In the genomic region with DNA sequence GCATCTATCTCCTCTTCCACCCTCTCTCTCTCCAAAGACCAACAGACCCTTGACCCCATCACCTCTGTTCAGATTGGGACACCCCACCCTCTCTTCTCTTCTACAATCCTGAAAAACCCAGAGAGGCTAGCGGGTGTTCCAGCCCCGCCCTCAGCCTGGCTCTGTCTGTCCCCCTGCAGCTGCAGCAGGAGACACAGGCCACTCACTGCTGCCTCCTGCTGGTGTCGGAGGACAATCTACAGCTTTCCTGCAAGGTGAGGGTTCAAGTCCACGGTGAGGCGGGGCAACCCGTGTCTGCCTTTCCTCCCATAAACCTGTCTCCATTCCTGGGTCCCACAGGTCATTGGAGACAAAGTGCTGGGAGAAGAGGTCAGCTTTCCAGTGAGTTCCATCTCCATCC, we compare ENCODE assay signal across 12 mouse cellular contexts.
DNase-seq lines count a peak whose midpoint lies in the region; TF ChIP-seq lines count a peak whose summit lies in the region.
"Had no signal": no experiment of that assay in that cellular context is flagged by ENCODE, and none has a peak within 500 bp of the region (broad histone marks: within the 10 kb centered on the region; RNA-seq: fewer than 3 reads in every experiment).

No protein-coding gene starts in this region.

- H3K4me1 ChIP-seq in cortical plate, adult 2 months (ENCODE audit: control insufficient read depth, insufficient read depth, low read length): peaks cover 16% of the 10 kb centered on the region

- H3ac ChIP-seq in C2C12 (ENCODE audit: control insufficient read depth, insufficient read length, low read depth): no peak overlapping the region

- H3K4me3 ChIP-seq in left cerebral cortex, adult 2 months: no peak overlapping the region
- H3K4me3 ChIP-seq in C2C12 (ENCODE audit: insufficient read depth, poor library complexity, severe bottlenecking): no peak overlapping the region
- no peak overlapping the region for H3K4me3 ChIP-seq in cortical plate, adult 2 months (ENCODE audit: insufficient read depth, low read length)
- H3K4me3 ChIP-seq: hindbrain, embryonic 10.5 days; liver, embryonic 15.5 days had no signal

- H3K79me2 ChIP-seq in C2C12 (ENCODE audit: control insufficient read depth, insufficient read depth): no peaks in the 10 kb centered on the region

- no peak overlapping the region for H3K27ac ChIP-seq in left cerebral cortex, adult 2 months
- no peak overlapping the region for H3K27ac ChIP-seq in cortical plate, adult 2 months (ENCODE audit: insufficient read depth, low read length)
- H3K27ac ChIP-seq: hindbrain, embryonic 10.5 days; liver, embryonic 15.5 days had no signal

- intact Hi-C loops in left cerebral cortex, adult 2 months (cut with DNase I): no loop called here
- intact Hi-C loops in left cerebral cortex, postnatal 36 days (cut with DNase I): no loop called here

- no peak for TF ChIP-seq POLR2A in cortical plate, adult 2 months (IDR thresholded peaks at IDR 0.05; ENCODE audit: extremely low read depth, insufficient read depth, low read length)

- H3K27me3 ChIP-seq in C2C12 (ENCODE audit: control insufficient read depth, insufficient read depth, insufficient read length): peaks cover 21% of the 10 kb centered on the region

- H3K36me3 ChIP-seq in C2C12 (ENCODE audit: control insufficient read depth, insufficient read depth): no peaks in the 10 kb centered on the region
- H3K36me3 ChIP-seq: hindbrain, embryonic 10.5 days; liver, embryonic 15.5 days had no signal

- TF ChIP-seq CTCF in left cerebral cortex, adult 2 months (IDR thresholded peaks at IDR 0.05): peak; percentile 53
- TF ChIP-seq CTCF in C2C12 (IDR thresholded peaks at IDR 0.05; ENCODE audit: control insufficient read depth, insufficient read depth, insufficient read length): peak; percentile 66
- TF ChIP-seq CTCF in cortical plate, adult 2 months (IDR thresholded peaks at IDR 0.05; ENCODE audit: extremely low read depth, insufficient read depth, low read length): peak; percentile 34

- no peaks in the 10 kb centered on the region for H3K79me3 ChIP-seq in C2C12 (ENCODE audit: low read depth)

- DNase-seq in adrenal gland, postnatal 14 days: peak; percentile 58
- DNase-seq in adrenal gland, adult 18-20 months (ENCODE audit: low spot score in 2 of 2): no peak
- no peak for DNase-seq in left cerebral cortex, adult 2 months (ENCODE audit: extremely low spot score in 1 of 2, low spot score in 2 of 2)
- no peak for DNase-seq in left cerebral cortex, postnatal 36 days (ENCODE audit: low spot score in 2 of 2)
- DNase-seq in layer of hippocampus, postnatal 14 days (ENCODE audit: low spot score in 2 of 2): no peak
- DNase-seq in ovary, adult 18-20 months (ENCODE audit: low spot score): no peak
- DNase-seq: cerebellum, adult 11 months; thymus, adult 2 months had no signal

TF ChIP-seq in C2C12, 6 proteins besides CTCF, POLR2A, EP300 and RAD21:
- no peak for TF ChIP-seq MYOD1 (IDR thresholded peaks at IDR 0.05; ENCODE audit: control insufficient read depth, insufficient read length, low read depth)
- TF ChIP-seq FOSL1 (IDR thresholded peaks at IDR 0.05; ENCODE audit: insufficient read depth, low read length, poor library complexity, severe bottlenecking): no peak
- TF ChIP-seq USF1 (IDR thresholded peaks at IDR 0.05; ENCODE audit: low read depth): no peak
